Mouse (Mus musculus): Measurements from ENCODE around the gene Rnf31.

The Rnf31 gene

DNA sequence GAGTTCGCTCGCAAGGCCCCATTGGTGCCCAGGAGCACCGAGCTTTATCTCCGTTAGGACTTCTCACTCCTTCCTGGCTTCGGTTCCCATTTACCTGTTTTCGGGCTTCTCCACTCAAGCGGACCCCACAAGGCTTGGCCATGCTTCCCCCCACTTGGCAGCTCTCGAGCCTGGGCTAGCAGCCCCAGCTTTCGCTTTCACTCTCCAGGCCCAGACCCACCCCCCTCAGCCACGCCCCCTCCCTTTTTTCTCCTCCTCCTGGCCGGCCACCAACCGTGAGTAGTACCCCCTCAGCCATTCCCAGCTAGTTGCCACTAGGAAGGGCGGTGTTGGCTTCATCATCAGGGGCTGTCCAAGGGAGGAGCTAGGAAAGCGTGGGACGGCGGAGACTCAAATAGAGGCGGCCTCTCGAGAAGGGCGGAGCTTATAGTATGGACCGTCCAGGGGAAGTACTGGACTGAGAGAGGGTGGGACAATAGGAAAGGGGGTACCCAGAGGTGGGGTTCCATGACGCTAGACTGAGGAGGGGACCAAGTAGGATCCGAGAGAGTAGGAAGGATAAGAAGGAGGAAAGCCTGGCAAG is 669 bp upstream of the Rnf31 start, which contains the start of gene Psme2:
Gene Psme2 (minus strand): TSS at position 366 of the 583 bp plus-strand sequence.
- Histone ChIP-seq H3K27me3 (ENCODE audit: insufficient read depth, low read length) (no peaks in the 10 kb centered on the region), H3K9me3 (ENCODE audit: low read length) (no peaks in the 10 kb centered on the region), H3K4me3 (replicated peaks; ENCODE audit: low read length) (peak within 1 kb of the TSS; percentile 99), H3K36me3 (ENCODE audit: insufficient read depth, low read length) (peaks cover 49% of the 10 kb centered on the region), H3K4me1 (replicated peaks; ENCODE audit: low read depth, low read length) (peaks cover 49% of the 10 kb centered on the region)
- TF ChIP-seq POU5F1 (IDR thresholded peaks at IDR 0.05; ENCODE audit: borderline replicate concordance, low read length), result no peak
- no peak for TF ChIP-seq NANOG (IDR thresholded peaks at IDR 0.05; ENCODE audit: borderline replicate concordance, low read length)

DNA sequence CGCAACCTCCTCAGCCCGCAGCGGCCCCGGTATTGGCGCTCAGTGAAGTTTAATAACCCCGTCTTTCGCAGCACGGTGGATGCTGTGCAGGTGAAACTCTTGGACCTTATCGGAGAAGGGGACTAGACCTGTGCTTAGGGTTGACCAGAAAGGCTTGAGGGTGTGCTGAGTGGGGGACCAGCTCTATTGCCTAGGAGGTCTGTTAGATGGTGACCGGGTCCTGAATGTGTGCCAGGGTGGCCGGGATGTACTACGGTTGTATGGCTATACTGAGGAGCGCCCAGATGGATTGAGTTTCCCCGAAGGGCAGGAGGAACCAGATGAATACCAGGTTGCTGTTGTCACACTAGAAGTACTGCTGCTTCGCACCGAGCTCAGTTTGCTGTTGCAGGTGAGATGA is 718 bp downstream of the Rnf31 start:
- no peak for TF ChIP-seq CTCF (conservative IDR thresholded peaks at IDR 0.05; ENCODE audit: low read length)
- no peak for TF ChIP-seq NANOG (IDR thresholded peaks at IDR 0.05; ENCODE audit: borderline replicate concordance, low read length)
- no peak for TF ChIP-seq POU5F1 (IDR thresholded peaks at IDR 0.05; ENCODE audit: borderline replicate concordance, low read length)
- no peaks in the 10 kb centered on the region for H3K27me3 ChIP-seq (ENCODE audit: insufficient read depth, low read length)
- H3K4me3 ChIP-seq (replicated peaks; ENCODE audit: low read length), result peak overlapping the region; percentile 99
- H3K4me1 ChIP-seq (replicated peaks; ENCODE audit: low read depth, low read length), result peaks cover 52% of the 10 kb centered on the region
- H3K9me3 ChIP-seq (ENCODE audit: low read length), result no peaks in the 10 kb centered on the region
- H3K36me3 ChIP-seq (ENCODE audit: insufficient read depth, low read length), result peaks cover 59% of the 10 kb centered on the region

DNA sequence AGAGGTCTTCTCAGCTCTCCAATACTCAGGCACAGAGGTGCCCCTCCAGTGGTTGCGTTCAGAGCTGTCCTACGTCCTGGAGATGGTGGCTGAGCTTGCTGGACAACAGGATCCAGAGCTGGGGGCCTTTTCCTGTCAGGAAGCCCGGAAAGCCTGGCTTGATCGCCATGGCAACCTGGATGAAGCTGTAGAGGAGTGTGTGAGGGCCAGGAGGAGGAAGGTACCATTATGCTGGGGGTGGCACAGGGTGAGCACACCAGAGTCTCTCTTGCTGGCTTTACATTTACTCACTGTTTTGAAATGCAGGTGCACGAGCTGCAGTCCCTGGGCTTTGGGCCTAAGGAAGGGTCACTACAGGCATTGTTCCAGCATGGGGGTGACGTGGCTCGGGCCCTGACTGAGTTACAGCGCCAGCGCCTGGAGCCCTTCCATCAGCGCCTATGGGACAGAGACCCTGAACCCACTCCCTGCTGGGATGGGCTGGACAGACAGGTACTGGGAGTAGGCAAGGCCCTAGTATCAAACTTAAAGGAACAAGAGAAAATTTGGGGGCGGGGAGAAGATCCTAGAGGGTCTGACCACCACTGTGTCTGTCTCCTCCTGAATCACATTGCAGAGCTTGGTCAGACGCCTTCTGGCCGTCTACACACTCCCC is 4.7 kb downstream of the Rnf31 start:
- no peak overlapping the region for H3K4me3 ChIP-seq (replicated peaks; ENCODE audit: low read length)
- TF ChIP-seq CTCF (conservative IDR thresholded peaks at IDR 0.05; ENCODE audit: low read length) (no peak), POU5F1 (IDR thresholded peaks at IDR 0.05; ENCODE audit: borderline replicate concordance, low read length) (no peak)
- H3K4me1 ChIP-seq (replicated peaks; ENCODE audit: low read depth, low read length), result peaks cover 46% of the 10 kb centered on the region
- H3K9me3 ChIP-seq (ENCODE audit: low read length), result no peaks in the 10 kb centered on the region
- peaks cover 79% of the 10 kb centered on the region for H3K36me3 ChIP-seq (ENCODE audit: insufficient read depth, low read length)
- H3K27me3 ChIP-seq (ENCODE audit: insufficient read depth, low read length), result no peaks in the 10 kb centered on the region

DNA sequence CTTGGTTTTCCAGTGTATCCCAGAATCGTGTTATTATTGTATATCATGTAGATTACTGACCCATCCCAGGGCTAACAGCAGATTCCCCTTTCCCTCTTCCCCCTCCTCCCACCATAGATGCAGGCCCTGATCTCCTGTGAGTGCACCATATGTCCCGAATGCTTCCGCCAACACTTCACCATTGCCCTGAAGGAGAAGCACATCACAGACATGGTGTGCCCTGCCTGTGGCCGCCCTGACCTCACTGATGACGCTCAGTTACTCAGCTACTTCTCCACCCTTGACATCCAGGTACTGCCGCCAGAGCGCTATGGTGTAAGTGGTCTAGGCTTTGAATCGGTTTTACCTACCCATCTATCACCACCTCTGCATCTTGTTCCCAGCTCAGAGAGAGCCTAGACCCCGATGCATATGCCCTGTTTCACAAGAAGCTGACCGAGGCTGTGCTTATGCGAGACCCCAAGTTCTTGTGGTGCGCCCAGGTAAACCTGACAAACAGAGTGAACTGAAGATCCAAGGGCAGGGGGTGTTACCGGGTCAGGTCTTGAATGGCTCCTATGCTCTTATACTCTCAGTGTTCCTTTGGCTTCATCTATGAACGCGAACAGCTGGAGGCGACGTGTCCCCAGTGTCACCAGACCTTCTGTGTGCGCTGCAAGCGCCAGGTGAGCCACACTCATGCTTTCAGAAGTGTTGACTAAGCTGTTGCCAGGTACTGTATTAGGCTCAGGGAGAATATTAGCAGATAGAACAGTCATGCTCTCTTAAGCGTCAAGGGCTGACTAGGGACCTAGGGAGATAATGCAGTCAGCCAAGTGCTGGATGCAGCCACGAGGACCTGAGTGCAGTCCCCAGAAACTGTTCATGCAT is 7.2 kb downstream of the Rnf31 start:
- Histone ChIP-seq H3K27me3 (ENCODE audit: insufficient read depth, low read length) (no peaks in the 10 kb centered on the region), H3K4me3 (replicated peaks; ENCODE audit: low read length) (no peak overlapping the region), H3K9me3 (ENCODE audit: low read length) (no peaks in the 10 kb centered on the region), H3K36me3 (ENCODE audit: insufficient read depth, low read length) (peaks cover 97% of the 10 kb centered on the region), H3K4me1 (replicated peaks; ENCODE audit: low read depth, low read length) (peaks cover 55% of the 10 kb centered on the region)
- TF ChIP-seq CTCF (conservative IDR thresholded peaks at IDR 0.05; ENCODE audit: low read length) (no peak), POU5F1 (IDR thresholded peaks at IDR 0.05; ENCODE audit: borderline replicate concordance, low read length) (no peak), NANOG (IDR thresholded peaks at IDR 0.05; ENCODE audit: borderline replicate concordance, low read length) (no peak)

DNA sequence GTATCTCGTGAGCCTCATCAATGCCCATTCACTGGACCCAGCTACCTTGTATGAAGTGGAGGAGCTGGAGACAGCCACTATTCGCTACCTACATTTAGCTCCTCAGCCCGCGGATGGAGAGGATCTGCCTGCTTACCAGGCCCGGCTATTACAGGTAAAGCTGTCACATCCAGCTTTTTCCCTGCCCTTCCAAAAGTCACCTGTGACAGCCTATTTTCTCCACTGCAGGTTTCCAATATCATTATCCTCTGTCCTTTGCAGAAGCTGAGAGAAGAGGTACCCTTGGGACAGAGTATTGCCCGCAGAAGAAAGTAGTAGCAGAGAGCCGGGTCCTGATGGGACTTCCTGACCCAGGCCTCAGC is 11.7 kb downstream of the Rnf31 start, which contains the start of gene Irf9:
Gene Irf9 (plus strand): TSS at position 301 of the 362 bp plus-strand sequence.
- H3K4me3 ChIP-seq (replicated peaks; ENCODE audit: low read length), result peak within 1 kb of the TSS; percentile 74
- no peaks in the 10 kb centered on the region for H3K27me3 ChIP-seq (ENCODE audit: insufficient read depth, low read length)
- peaks cover 84% of the 10 kb centered on the region for H3K36me3 ChIP-seq (ENCODE audit: insufficient read depth, low read length)
- H3K4me1 ChIP-seq (replicated peaks; ENCODE audit: low read depth, low read length), result peaks cover 80% of the 10 kb centered on the region
- H3K9me3 ChIP-seq (ENCODE audit: low read length), result no peaks in the 10 kb centered on the region
- TF ChIP-seq CTCF (conservative IDR thresholded peaks at IDR 0.05; ENCODE audit: low read length) (no peak), NANOG (IDR thresholded peaks at IDR 0.05; ENCODE audit: borderline replicate concordance, low read length) (no peak), POU5F1 (IDR thresholded peaks at IDR 0.05; ENCODE audit: borderline replicate concordance, low read length) (no peak)

DNA sequence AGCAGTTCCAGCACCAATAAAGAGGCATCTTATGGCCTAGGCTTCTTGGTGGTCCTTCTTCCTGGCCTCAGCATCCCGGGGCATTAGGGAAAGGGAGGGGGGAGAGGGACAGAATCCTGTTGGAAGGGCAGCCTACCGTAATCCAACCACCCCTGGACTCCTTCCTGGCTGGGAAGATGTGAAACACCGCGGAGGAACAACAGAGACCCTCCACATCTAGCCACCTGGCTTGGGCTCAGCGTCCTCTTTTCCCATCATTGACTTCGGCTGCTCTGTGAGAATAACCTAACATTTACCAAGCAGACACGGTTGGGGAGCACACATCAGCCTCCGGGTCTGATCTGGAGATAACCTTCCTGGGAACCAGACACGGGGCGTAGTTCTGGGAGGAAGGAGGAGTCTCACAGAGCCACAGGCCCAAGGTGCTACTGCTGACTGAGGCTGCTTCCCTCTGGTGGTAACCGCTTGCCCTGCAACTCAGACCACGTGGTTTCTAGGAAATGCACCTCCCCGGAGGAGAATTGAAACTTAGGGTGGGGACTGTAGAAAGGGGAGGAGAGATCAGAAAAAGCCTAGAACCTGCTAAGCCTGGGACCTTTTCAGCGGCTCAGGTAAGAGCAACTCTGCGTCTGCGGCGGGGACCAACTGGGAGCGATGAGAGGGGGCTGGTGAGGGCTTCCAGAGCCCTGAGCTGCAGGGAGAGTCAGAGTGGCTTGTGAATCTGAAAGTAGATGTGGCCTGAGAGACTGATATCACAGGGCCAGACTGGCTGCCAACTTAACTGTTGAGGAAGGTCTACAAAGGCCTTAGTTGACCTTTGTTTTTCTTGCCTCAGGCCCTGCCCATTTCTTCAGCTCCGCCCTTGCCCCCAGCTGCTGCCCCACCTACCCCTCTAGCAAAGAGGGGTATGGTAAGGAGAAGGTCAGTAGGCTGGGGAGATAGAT is 12.4 kb downstream of the Rnf31 start:
- Histone ChIP-seq H3K4me3 (replicated peaks; ENCODE audit: low read length) (peak overlapping the region; percentile 74), H3K36me3 (ENCODE audit: insufficient read depth, low read length) (peaks cover 84% of the 10 kb centered on the region), H3K9me3 (ENCODE audit: low read length) (no peaks in the 10 kb centered on the region), H3K27me3 (ENCODE audit: insufficient read depth, low read length) (no peaks in the 10 kb centered on the region), H3K4me1 (replicated peaks; ENCODE audit: low read depth, low read length) (peaks cover 83% of the 10 kb centered on the region)
- TF ChIP-seq CTCF (conservative IDR thresholded peaks at IDR 0.05; ENCODE audit: low read length) (peak; percentile 69), POU5F1 (IDR thresholded peaks at IDR 0.05; ENCODE audit: borderline replicate concordance, low read length) (no peak)

DNA sequence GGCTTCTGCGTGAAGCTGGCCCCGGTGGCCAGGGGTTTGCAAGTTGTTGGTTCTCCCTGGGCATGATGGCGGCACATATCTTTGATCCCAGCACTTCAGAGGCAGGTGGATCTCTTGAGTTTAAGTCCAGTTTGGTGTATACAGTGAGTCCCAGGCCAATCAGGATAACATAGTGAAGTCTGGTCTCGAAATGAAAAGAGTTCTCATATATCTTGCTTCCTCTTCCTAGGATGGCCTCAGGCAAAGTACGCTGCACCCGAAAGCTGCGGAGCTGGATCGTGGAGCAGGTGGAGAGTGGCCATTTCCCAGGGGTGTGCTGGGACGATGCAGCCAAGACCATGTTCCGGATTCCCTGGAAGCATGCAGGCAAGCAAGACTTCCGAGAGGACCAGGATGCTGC is 13.3 kb downstream of the Rnf31 start:
- peaks cover 83% of the 10 kb centered on the region for H3K4me1 ChIP-seq (replicated peaks; ENCODE audit: low read depth, low read length)
- H3K36me3 ChIP-seq (ENCODE audit: insufficient read depth, low read length), result peaks cover 84% of the 10 kb centered on the region
- H3K4me3 ChIP-seq (replicated peaks; ENCODE audit: low read length), result peak overlapping the region; percentile 74
- no peak for TF ChIP-seq CTCF (conservative IDR thresholded peaks at IDR 0.05; ENCODE audit: low read length)
- no peak for TF ChIP-seq NANOG (IDR thresholded peaks at IDR 0.05; ENCODE audit: borderline replicate concordance, low read length)
- no peak for TF ChIP-seq POU5F1 (IDR thresholded peaks at IDR 0.05; ENCODE audit: borderline replicate concordance, low read length)
- H3K27me3 ChIP-seq (ENCODE audit: insufficient read depth, low read length), result no peaks in the 10 kb centered on the region
- no peaks in the 10 kb centered on the region for H3K9me3 ChIP-seq (ENCODE audit: low read length)

All from E14TG2a.4 (cell line).